Mouse (Mus musculus): ENCODE measurements around the gene Uhrf1bp1l.

Gene Uhrf1bp1l

GRCm38 (mm10) chr10:89746581-89746980 is 1.8 kb downstream of the Uhrf1bp1l start:
- no peak for DNase-seq (ENCODE audit: low read depth)

DNA sequence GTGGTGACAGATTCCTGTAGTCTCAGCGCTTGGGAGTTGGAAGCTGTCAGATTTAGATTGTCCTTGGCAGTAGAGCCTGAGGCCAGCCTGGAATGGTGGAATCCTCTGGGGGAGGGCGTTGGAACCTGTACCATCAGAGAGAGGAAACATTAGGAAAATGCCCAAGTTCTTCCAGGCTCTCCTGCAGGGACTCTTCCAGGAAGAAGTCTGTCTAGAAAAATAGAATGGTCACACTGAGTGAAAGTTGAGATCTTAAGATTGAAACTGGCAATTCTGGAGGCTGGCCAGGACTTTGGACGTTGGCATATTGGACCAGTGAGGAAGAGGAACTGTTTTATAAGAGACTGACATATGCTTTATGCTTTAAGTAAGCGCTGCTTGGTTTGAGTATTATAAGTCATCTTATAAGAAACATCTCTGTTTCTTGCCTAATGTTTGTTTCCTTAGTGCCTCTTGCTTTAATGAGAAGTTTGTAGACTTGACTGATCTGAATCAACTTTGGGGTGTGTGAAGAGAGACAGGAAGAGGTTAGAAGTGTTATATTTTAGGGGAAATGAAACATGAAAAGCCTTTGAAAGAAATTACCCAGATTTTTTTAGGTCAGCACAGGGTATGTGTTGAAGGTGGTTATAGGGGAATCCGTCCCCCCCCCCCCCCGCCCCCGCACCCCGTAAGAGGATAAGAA is 2.6 kb downstream of the Uhrf1bp1l start:
- peak; percentile 70 for DNase-seq (ENCODE audit: low read depth)

GRCm38 (mm10) chr10:89747911-89748310 is 3.1 kb downstream of the Uhrf1bp1l start:
- DNase-seq (ENCODE audit: low read depth): peak; percentile 62

DNA sequence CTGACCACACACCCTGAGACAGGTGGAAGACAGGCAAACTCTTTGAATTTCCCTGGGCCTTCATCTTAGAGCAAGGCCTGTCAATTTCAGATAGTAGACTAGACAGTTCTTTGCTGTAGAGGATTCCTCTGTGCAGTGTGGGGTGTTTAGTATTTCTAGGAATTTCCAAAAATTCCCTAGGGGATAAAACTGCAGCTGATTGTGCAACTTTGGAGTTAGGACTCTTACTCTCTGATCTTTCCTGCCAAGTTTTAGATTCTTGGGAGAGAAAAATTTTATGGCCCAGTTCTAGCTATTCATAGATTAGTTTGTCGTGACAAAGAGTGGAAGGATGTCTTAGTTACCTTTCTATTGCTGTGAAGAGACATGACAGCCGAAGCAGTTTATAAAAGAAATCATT is 3.8 kb downstream of the Uhrf1bp1l start:
- DNase-seq (ENCODE audit: low read depth): no peak

DNA sequence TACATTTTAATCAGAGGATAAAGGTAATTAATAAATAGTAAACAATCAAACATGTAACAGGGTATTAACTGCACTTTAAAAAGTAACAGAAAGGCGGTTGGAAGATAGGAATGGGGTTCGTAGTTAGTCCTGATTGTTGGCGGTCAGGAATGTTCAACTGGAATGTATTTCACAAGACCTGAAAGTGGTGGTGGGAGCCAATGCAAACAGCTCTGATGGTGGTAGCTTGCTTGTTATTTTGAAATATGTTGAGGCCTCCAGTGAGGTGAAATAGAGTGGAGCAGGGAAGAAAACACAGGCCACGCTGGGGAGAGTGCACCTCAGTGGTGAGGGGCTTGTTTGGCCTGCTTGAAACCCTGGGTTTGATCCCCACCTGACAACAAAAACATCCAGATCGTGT is 6.3 kb downstream of the Uhrf1bp1l start:
- DNase-seq (ENCODE audit: low read depth): no peak

DNA sequence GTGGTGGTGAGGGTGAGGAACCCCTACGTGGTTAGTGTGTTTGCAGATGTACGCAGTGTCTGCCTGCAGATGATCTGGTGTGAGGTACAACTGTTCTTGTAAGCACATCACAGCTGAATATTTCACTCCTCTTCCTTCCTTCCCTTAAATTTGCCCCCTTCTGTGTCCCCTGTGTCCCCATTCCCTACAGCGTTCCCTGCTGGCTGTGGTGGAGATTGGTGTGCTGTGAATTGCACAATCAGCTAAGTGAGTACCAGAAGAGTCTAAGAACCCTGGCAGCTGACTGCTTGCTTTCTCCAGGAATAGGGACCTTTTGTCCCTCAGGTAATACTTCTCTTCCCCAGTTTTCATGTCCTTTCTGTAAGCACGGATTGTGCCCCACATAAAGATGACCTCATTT is 10.4 kb downstream of the Uhrf1bp1l start:
- no peak for DNase-seq (ENCODE audit: low read depth)

DNA sequence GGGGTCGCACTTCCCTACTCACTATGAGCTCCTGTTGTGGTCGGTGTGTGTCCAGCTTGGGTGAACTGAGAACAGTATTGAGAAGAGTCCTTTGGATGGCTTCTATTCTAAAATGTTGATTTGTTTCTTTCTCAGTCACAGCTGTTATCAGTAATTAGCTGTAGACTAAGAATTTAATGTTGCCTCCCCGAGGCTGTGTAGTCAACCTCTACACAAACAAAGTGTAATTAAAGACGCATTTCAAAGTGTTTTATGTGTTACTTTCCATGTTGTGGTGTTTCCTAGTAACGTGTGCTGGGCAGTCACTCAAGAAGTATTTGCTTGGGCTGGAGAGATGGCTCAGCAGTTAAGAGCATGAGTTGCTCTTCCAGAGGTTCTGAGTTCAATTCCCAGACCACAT is 16.0 kb downstream of the Uhrf1bp1l start:
- DNase-seq (ENCODE audit: low read depth): no peak

- DNase-seq (ENCODE audit: low read depth): peak; percentile 41
Observed at GRCm38 (mm10) chr10:89764457-89765121, 19.8 kb downstream of the Uhrf1bp1l start.

- peak; percentile 64 for DNase-seq (ENCODE audit: low read depth)
Observed at GRCm38 (mm10) chr10:89765790-89766714, 21.3 kb downstream of the Uhrf1bp1l start.

DNA sequence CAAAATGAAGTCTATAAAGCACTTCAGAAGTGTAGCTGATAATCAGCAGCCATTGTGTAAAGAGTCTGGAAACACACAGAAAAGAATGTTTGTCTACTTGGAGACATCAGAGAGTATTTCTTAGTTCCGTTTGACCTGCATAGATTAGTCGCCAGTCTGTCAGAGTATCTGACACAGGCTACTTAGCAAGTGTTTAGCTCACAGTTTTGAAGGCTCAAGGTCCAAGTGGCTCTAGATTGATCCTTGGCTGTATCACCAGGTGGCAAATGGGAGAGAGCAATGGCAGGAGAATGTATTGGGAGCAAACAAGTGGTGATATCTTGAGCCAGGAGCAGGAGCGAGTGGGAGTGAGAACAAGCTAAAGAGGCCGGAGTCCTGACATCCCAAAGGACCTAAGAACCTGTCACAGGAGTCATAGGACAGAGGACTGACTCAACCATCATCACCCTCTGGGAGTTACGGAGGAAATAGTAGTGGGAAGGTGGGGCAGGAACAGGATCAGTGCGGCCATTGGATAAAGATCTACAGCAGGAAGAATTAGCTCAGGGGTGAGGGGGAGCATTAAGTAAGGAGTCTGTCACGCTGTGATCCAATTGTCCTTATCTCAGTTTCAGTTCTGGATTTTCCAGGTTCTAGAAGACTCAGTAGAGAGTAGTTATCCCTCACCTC is 23.7 kb downstream of the Uhrf1bp1l start:
- DNase-seq (ENCODE audit: low read depth): no peak

DNA sequence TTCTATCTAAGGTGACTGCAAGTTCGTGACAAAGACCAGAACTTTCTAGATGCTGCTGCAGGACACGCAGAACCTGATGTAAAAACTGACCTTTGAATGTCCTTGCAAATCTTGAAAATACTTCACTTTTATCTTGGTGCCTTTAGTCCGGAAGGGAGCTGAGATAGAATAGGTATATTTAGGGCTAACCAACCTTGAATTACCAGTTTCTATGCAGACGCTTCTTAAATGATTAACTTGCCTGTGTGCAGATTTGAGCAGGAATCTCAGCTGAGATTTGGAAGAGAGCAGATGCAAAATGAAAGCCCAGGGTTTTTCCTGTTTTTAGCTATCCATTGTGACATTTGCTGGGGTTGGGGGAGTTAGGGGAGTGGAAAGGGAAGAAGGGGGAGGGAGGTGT is 24.3 kb downstream of the Uhrf1bp1l start:
- no peak for DNase-seq (ENCODE audit: low read depth)

GRCm38 (mm10) chr10:89771894-89772293 is 27.1 kb downstream of the Uhrf1bp1l start:
- peak; percentile 24 for DNase-seq (ENCODE audit: low read depth)

GRCm38 (mm10) chr10:89776029-89776428 is 31.2 kb downstream of the Uhrf1bp1l start:
- DNase-seq (ENCODE audit: low read depth): no peak

GRCm38 (mm10) chr10:89791870-89792269 is 47.1 kb downstream of the Uhrf1bp1l start:
- no peak for DNase-seq (ENCODE audit: low read depth)

GRCm38 (mm10) chr10:89794121-89794520 is 49.3 kb downstream of the Uhrf1bp1l start:
- no peak for DNase-seq (ENCODE audit: low read depth)

- no peak for DNase-seq (ENCODE audit: low read depth)
Observed at GRCm38 (mm10) chr10:89819146-89819545, 74.4 kb downstream of the Uhrf1bp1l start.

GRCm38 (mm10) chr10:89823906-89824305 is 79.1 kb downstream of the Uhrf1bp1l start:
- DNase-seq (ENCODE audit: low read depth): peak; percentile 63

DNA sequence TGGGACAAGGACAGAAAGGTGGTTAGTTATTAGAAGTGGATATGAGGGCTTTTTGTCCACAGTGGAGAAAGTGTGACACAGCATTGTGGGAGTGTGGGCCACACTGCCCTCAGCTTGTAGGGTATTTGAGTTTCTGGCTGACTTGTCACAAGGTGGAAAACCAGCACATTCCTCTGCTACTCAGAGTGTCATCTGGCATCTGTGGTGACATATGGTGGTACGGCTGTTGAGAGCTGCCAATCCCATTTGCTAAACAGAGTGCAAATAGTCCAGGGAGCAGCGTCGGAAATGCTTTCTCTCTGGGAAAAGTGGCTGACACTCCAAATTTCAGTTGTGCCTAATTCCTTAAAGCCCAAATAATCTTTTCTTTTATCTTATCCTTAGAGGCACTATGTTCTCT is 82.1 kb downstream of the Uhrf1bp1l start:
- no peak for DNase-seq (ENCODE audit: low read depth)

DNA sequence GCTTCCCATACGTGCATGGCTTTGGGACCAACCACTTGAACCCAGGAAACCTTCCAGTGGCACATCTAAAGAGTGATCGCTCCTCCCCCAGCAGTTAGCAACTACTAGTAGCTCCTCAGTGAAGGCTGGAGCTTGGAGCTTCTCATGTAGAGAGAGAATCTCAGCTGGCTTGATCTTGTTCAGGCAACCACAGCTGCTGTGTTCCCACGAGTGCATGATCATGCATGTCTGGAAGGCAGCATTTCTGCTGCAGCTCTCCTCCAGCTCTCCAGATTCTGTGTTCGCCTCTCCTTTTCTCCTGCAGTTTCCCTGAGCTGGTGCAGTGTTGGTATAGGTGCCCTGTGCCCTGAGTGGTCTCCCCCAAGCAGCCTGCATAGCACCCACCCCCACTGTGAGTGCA is 87.5 kb downstream of the Uhrf1bp1l start:
- DNase-seq (ENCODE audit: low read depth): peak; percentile 21

- DNase-seq (ENCODE audit: low read depth): no peak
Observed at GRCm38 (mm10) chr10:89833166-89833565, 88.4 kb downstream of the Uhrf1bp1l start.

- DNase-seq (ENCODE audit: low read depth): no peak
Observed at GRCm38 (mm10) chr10:89837476-89837875, 92.7 kb downstream of the Uhrf1bp1l start.

GRCm38 (mm10) chr10:89838834-89839233 is 94.0 kb downstream of the Uhrf1bp1l start:
- no peak for DNase-seq (ENCODE audit: low read depth)
